In genomic region chr1:191185761-191186385, GRCm38 (mm10) we compare ENCODE assay signal across 8 mouse cellular contexts. TPM values are rescaled to one million over a fixed set of nuclear protein-coding genes. Genes with fewer than 3 reads are reported as not detected.
A peak's percentile ranks its signal among the peaks of the same experiment; 100 is the strongest.
DNase-seq lines count a peak whose midpoint lies in the region; ATAC-seq lines count a peak whose summit lies in the region.

No protein-coding gene starts in this region.

- intact Hi-C loops in gastrocnemius, postnatal 36 days (cut with DNase I), result no loop called here

- peak overlapping the region; percentile 8 for H3K9ac ChIP-seq in kidney, embryonic 16.5 days (replicated peaks; ENCODE audit: low read length)

- no peaks in the 10 kb centered on the region for H3K9me3 ChIP-seq in kidney, embryonic 16.5 days (ENCODE audit: low read length)
- no peaks in the 10 kb centered on the region for H3K9me3 ChIP-seq in midbrain, embryonic 10.5 days (replicated peaks)

- peak; percentile 12 for DNase-seq in ovary, postnatal 36 days (ENCODE audit: low spot score)
- no peak for DNase-seq in ovary, postnatal 10 days (ENCODE audit: low spot score)
- DNase-seq in heart, adult 9 months (ENCODE audit: low spot score in 2 of 2), result peak; percentile 59 to 68
- peak; percentile 76 for DNase-seq in midbrain, embryonic 10.5 days (ENCODE audit: low spot score)
- DNase-seq in frontal cortex, postnatal 14 days (ENCODE audit: low spot score in 2 of 2), result no peak
- no peak for DNase-seq in adrenal gland, adult 8-10 months
- DNase-seq in gastrocnemius, postnatal 36 days, result no peak

- ATAC-seq in kidney, embryonic 16.5 days (ENCODE audit: low FRiP score, low TSS enrichment), result no peak

- peak overlapping the region; percentile 28; the same call in 1 of the 2 replicates for H3K27ac ChIP-seq in kidney, embryonic 16.5 days (ENCODE audit: low read length)
- H3K27ac ChIP-seq in midbrain, embryonic 10.5 days (replicated peaks), result peak overlapping the region; percentile 84

- under 1% methylated on average over 16 of the region's 16 CpGs for WGBS in kidney, embryonic 16.5 days
- WGBS in midbrain, embryonic 10.5 days, result under 1% methylated on average over 16 of the region's 16 CpGs

- H3K4me3 ChIP-seq in kidney, embryonic 16.5 days (ENCODE audit: low read length), result peak overlapping the region; percentile 62
- H3K4me3 ChIP-seq in midbrain, embryonic 10.5 days, result peak overlapping the region; percentile 75

- H3K27me3 ChIP-seq in kidney, embryonic 16.5 days (ENCODE audit: insufficient read depth, low read length), result peaks cover 48% of the 10 kb centered on the region
- H3K27me3 ChIP-seq in midbrain, embryonic 10.5 days (ENCODE audit: low read depth, poor library complexity, severe bottlenecking), result peaks cover 99% of the 10 kb centered on the region

- peak overlapping the region; percentile 98 for H3K4me2 ChIP-seq in kidney, embryonic 16.5 days (replicated peaks; ENCODE audit: low read depth, low read length)

- H3K4me1 ChIP-seq in kidney, embryonic 16.5 days (ENCODE audit: insufficient read depth, low read length), result peaks cover 39% of the 10 kb centered on the region
- H3K4me1 ChIP-seq in midbrain, embryonic 10.5 days, result peaks cover 77% of the 10 kb centered on the region

- H3K36me3 ChIP-seq in kidney, embryonic 16.5 days (ENCODE audit: insufficient read depth, low read length), result no peaks in the 10 kb centered on the region
- H3K36me3 ChIP-seq in midbrain, embryonic 10.5 days, result no peaks in the 10 kb centered on the region

RNA-seq across cellular contexts. Expression of gene Fam71a, which starts 21.3 kb away (rescaled TPM):
- not detected in 2 replicates for polyA plus RNA-seq in kidney, embryonic 16.5 days (2015; fragmentation: Nextera tagmentation; extraction: Ambion mirVana)
- polyA plus RNA-seq in midbrain, embryonic 10.5 days (2016; fragmentation: Nextera tagmentation; extraction: Ambion mirVana), result not detected in 2 replicates
- not detected for total RNA-seq in adrenal gland, adult 8-10 months (2022)
- total RNA-seq in gastrocnemius, postnatal 36 days (2021), result not detected

RNA-seq across cellular contexts. Expression of gene Atf3, which starts 32.0 kb away (rescaled TPM):
- polyA plus RNA-seq in kidney, embryonic 16.5 days (2015; fragmentation: Nextera tagmentation; extraction: Ambion mirVana), result 4.1 and 4.4 TPM in 2 replicates
- polyA plus RNA-seq in midbrain, embryonic 10.5 days (2016; fragmentation: Nextera tagmentation; extraction: Ambion mirVana), result 5.3 and 5.5 TPM in 2 replicates
- 1 to 10 TPM; 2.1 to 8.6 (median 3.2) TPM for total RNA-seq in adrenal gland, adult 8-10 months (2022)
- 10 to 100 TPM; 11.9 to 18.8 TPM for total RNA-seq in gastrocnemius, postnatal 36 days (2021)

Comparison
In these comparisons a context has a peak if more than half of its experiments do, and no peak if none do; other contexts are left out.
1. DNase-seq: peak in ovary, postnatal 36 days (single experiment), heart, adult 9 months (2 of 2) and midbrain, embryonic 10.5 days (single experiment); none in ovary, postnatal 10 days (single experiment), frontal cortex, postnatal 14 days (0 of 2), adrenal gland, adult 8-10 months (single experiment) and gastrocnemius, postnatal 36 days (0 of 2).